Mouse (Mus musculus) neural tube, embryonic 14.5 days (tissue): ENCODE data around the gene Ern2. TPM values are rescaled to one million over a fixed set of nuclear protein-coding genes. Genes with fewer than 3 reads are reported as not detected.

Experiments used
- polyA plus RNA-seq: library from polyadenylated mRNA; unstranded; fragments of >200 nt; fragmentation: Nextera tagmentation; extraction: Ambion mirVana; gene quantifications from 2 replicates; pipeline ENCODE4 v1.2.1, GENCODE M21; 2014

Gene Ern2
- polyA plus RNA-seq, 1 experiment from 2014 or later: 2.2 TPM

Other genes with a start within 250 kb of the Ern2 start
- gene Cog7, start 204.5 kb downstream of the Ern2 start, polyA plus RNA-seq: 27.3 and 30.1 TPM in 2 replicates
- 25.7 and 46.6 TPM in 2 replicates for gene Gga2, start 165.0 kb downstream of the Ern2 start, polyA plus RNA-seq
- gene Ubfd1, start 119.0 kb downstream of the Ern2 start, polyA plus RNA-seq: 98.4 and 102 TPM in 2 replicates
- gene Ears2, start 118.9 kb downstream of the Ern2 start, polyA plus RNA-seq: 10.7 and 11.2 TPM in 2 replicates
- 725 and 732 TPM in 2 replicates for gene Ndufab1, start 84.3 kb downstream of the Ern2 start, polyA plus RNA-seq
- gene Palb2, start 53.2 kb downstream of the Ern2 start, polyA plus RNA-seq: 5.3 and 6.2 TPM in 2 replicates
- gene Dctn5, start 53.2 kb downstream of the Ern2 start, polyA plus RNA-seq: 162 TPM in 2 replicates
- gene Plk1, start 26.8 kb downstream of the Ern2 start, polyA plus RNA-seq: 5.0 and 10.4 TPM in 2 replicates
- gene Chp2, start 33.3 kb upstream of the Ern2 start, polyA plus RNA-seq: 0.84 and 0.96 TPM in 2 replicates
- gene Prkcb, start 102.5 kb upstream of the Ern2 start, polyA plus RNA-seq: 131 and 170 TPM in 2 replicates